Comparison of ENCODE assay signal across 17 mouse cellular contexts in genomic region chr2:154632203-154632780, GRCm38 (mm10). TPM values are rescaled to one million over a fixed set of nuclear protein-coding genes. Genes with fewer than 3 reads are reported as not detected.
DNase-seq lines count a peak whose midpoint lies in the region; ATAC-seq and TF ChIP-seq lines count a peak whose summit lies in the region.
"Had no signal": no experiment of that assay in that cellular context is flagged by ENCODE, and none has a peak within 500 bp of the region (broad histone marks: within the 10 kb centered on the region; RNA-seq: fewer than 3 reads in every experiment).

No protein-coding gene starts in this region.

- peaks cover 25% of the 10 kb centered on the region; the same call in 1 of the 2 replicates for H3K36me3 ChIP-seq in lung, embryonic 14.5 days (ENCODE audit: insufficient read depth)
- peaks cover 16% of the 10 kb centered on the region for H3K36me3 ChIP-seq in liver, embryonic 16.5 days (ENCODE audit: control insufficient read depth, insufficient read depth)
- H3K36me3 ChIP-seq in stomach, embryonic 16.5 days (ENCODE audit: control insufficient read depth, insufficient read depth, low read length), result no peaks in the 10 kb centered on the region

- H3K9ac ChIP-seq in lung, embryonic 14.5 days, result 0 out of 2 replicates have a peak overlapping the region, but pooled peaks have one; percentile 13
- peak overlapping the region; percentile 76 for H3K9ac ChIP-seq in liver, embryonic 16.5 days (ENCODE audit: low read depth, low read length)
- H3K9ac ChIP-seq in stomach, embryonic 16.5 days (ENCODE audit: low read length), result no peak overlapping the region
- H3K9ac ChIP-seq: limb, embryonic 13.5 days; neural tube, embryonic 12.5 days had no signal

- H3K9me3 ChIP-seq in lung, embryonic 14.5 days (ENCODE audit: low read depth, low read length), result no peaks in the 10 kb centered on the region
- H3K9me3 ChIP-seq in liver, embryonic 16.5 days (replicated peaks; ENCODE audit: control insufficient read depth, low read length), result no peaks in the 10 kb centered on the region
- no peaks in the 10 kb centered on the region for H3K9me3 ChIP-seq in stomach, embryonic 16.5 days (replicated peaks; ENCODE audit: control insufficient read depth, low read length)
- H3K9me3 ChIP-seq: limb, embryonic 13.5 days; neural tube, embryonic 12.5 days had no signal

- TF ChIP-seq CTCF in lung, embryonic 14.5 days (IDR thresholded peaks at IDR 0.05; ENCODE audit: low read depth), result no peak

- no peak; the same call in 1 of the 2 replicates for ATAC-seq in lung, embryonic 14.5 days (ENCODE audit: insufficient read depth)
- ATAC-seq in erythroid progenitor cell, adult 5-6 weeks (replicated peaks; ENCODE audit: low FRiP score, poor library complexity, severe bottlenecking), result peak; percentile 81
- ATAC-seq in liver, embryonic 16.5 days (ENCODE audit: low read depth), result peak; percentile 85
- ATAC-seq in stomach, embryonic 16.5 days (ENCODE audit: insufficient read depth, low FRiP score), result peak; percentile 42; the same call in 1 of the 2 replicates
- ATAC-seq: inflammation-experienced regulatory T-cells, adult 6 months; midbrain, embryonic 16.5 days had no signal

- 85% methylated on average over 16 of the region's 16 CpGs for WGBS in lung, embryonic 14.5 days
- 23% methylated on average over 16 of the region's 16 CpGs for WGBS in liver, embryonic 16.5 days (ENCODE audit: insufficient replicate concordance)
- 91% methylated on average over 16 of the region's 16 CpGs for WGBS in stomach, embryonic 16.5 days

- peak overlapping the region; percentile 7; the same call in 1 of the 2 replicates for H3K4me2 ChIP-seq in lung, embryonic 14.5 days
- peak overlapping the region; percentile 48 for H3K4me2 ChIP-seq in liver, embryonic 16.5 days (ENCODE audit: low read depth, low read length)
- no peak overlapping the region for H3K4me2 ChIP-seq in stomach, embryonic 16.5 days (ENCODE audit: low read depth, low read length)
- H3K4me2 ChIP-seq: limb, embryonic 13.5 days; neural tube, embryonic 12.5 days had no signal

- peak overlapping the region; percentile 16; the same call in 1 of the 2 replicates for H3K4me3 ChIP-seq in lung, embryonic 14.5 days (ENCODE audit: low read depth, low read length)
- peak overlapping the region; percentile 71 for H3K4me3 ChIP-seq in liver, embryonic 16.5 days (ENCODE audit: low read depth, low read length)
- H3K4me3 ChIP-seq in stomach, embryonic 16.5 days (replicated peaks; ENCODE audit: low read length), result no peak overlapping the region; the same call in 1 of the 2 replicates
- H3K4me3 ChIP-seq: limb, embryonic 13.5 days; neural tube, embryonic 12.5 days had no signal

- no peak for DNase-seq in lung, embryonic 14.5 days
- DNase-seq in lung, postnatal 25 days (ENCODE audit: low spot score), result no peak
- DNase-seq in cerebellum, adult 9-11 months, result no peak
- no peak for DNase-seq in lung, postnatal 4 days
- DNase-seq: cerebellum, adult 2 months; embryo, embryonic 11 days; heart, postnatal 4 days; kidney, postnatal 25 days; lung, postnatal 36 days; right cerebral cortex, postnatal 4 days had no signal

- H3K4me1 ChIP-seq in lung, embryonic 14.5 days (ENCODE audit: insufficient read depth), result no peaks in the 10 kb centered on the region
- H3K4me1 ChIP-seq in liver, embryonic 16.5 days (ENCODE audit: control insufficient read depth, low read depth, low read length), result peaks cover 37% of the 10 kb centered on the region
- H3K4me1 ChIP-seq in stomach, embryonic 16.5 days (ENCODE audit: control insufficient read depth, insufficient read depth, low read length), result no peaks in the 10 kb centered on the region
- H3K4me1 ChIP-seq: limb, embryonic 13.5 days; neural tube, embryonic 12.5 days had no signal

- peak overlapping the region; percentile 33; the same call in 1 of the 2 replicates for H3K27ac ChIP-seq in lung, embryonic 14.5 days (ENCODE audit: low read depth)
- peak overlapping the region; percentile 100 for H3K27ac ChIP-seq in liver, embryonic 16.5 days (ENCODE audit: low read length)
- H3K27ac ChIP-seq in stomach, embryonic 16.5 days (ENCODE audit: low read length), result no peak overlapping the region; the same call in 1 of the 2 replicates
- H3K27ac ChIP-seq: limb, embryonic 13.5 days; neural tube, embryonic 12.5 days had no signal

- H3K27me3 ChIP-seq in lung, embryonic 14.5 days (ENCODE audit: insufficient read depth, low read length), result no peaks in the 10 kb centered on the region
- H3K27me3 ChIP-seq in liver, embryonic 16.5 days (ENCODE audit: control insufficient read depth, insufficient read depth, low read depth, low read length), result no peaks in the 10 kb centered on the region
- H3K27me3 ChIP-seq in stomach, embryonic 16.5 days (ENCODE audit: control insufficient read depth, insufficient read depth, low read length), result no peaks in the 10 kb centered on the region
- H3K27me3 ChIP-seq: limb, embryonic 13.5 days; neural tube, embryonic 12.5 days had no signal

RNA-seq across cellular contexts. Expression of gene 4930519P11Rik, which starts 19.1 kb away (rescaled TPM):
- polyA plus RNA-seq in lung, embryonic 14.5 days (2014; fragmentation: Nextera tagmentation; extraction: Ambion mirVana), result 0.72 and 0.83 TPM in 2 replicates
- total RNA-seq in erythroid progenitor cell, adult 5-6 weeks (2015; ENCODE audit: low replicate concordance), result 11.5 TPM in 1 of 2 replicates, not detected in the other
- not detected in 2 replicates for total RNA-seq in erythroid progenitor cell, adult 5-6 weeks (2017; ENCODE audit: low replicate concordance)
- 0.19 and 0.20 TPM in 2 replicates for polyA plus RNA-seq in liver, embryonic 16.5 days (2015; fragmentation: Nextera tagmentation; extraction: Ambion mirVana)
- polyA plus RNA-seq in stomach, embryonic 16.5 days (2015; fragmentation: Nextera tagmentation; extraction: Ambion mirVana), result not detected in 2 replicates
- total RNA-seq: heart, postnatal 4 days had no signal
- polyA plus RNA-seq: cerebellum, adult 2 months; inflammation-experienced regulatory T-cells, adult 6 months had no signal

RNA-seq across cellular contexts. Expression of gene Zfp341, which starts 19.2 kb away (rescaled TPM):
- polyA plus RNA-seq in lung, embryonic 14.5 days (2014; fragmentation: Nextera tagmentation; extraction: Ambion mirVana), result 1.0 and 1.1 TPM in 2 replicates
- total RNA-seq in erythroid progenitor cell, adult 5-6 weeks (2015; ENCODE audit: low replicate concordance), result 3.2 and 3.8 TPM in 2 replicates
- 1.3 and 2.7 TPM in 2 replicates for total RNA-seq in erythroid progenitor cell, adult 5-6 weeks (2017; ENCODE audit: low replicate concordance)
- polyA plus RNA-seq in liver, embryonic 16.5 days (2015; fragmentation: Nextera tagmentation; extraction: Ambion mirVana), result 1.7 and 2.3 TPM in 2 replicates
- polyA plus RNA-seq in stomach, embryonic 16.5 days (2015; fragmentation: Nextera tagmentation; extraction: Ambion mirVana), result 0.34 and 0.59 TPM in 2 replicates

RNA-seq across cellular contexts. Expression of gene Chmp4b, which starts 19.2 kb away (rescaled TPM):
- polyA plus RNA-seq in lung, embryonic 14.5 days (2014; fragmentation: Nextera tagmentation; extraction: Ambion mirVana), result 14.9 and 15.0 TPM in 2 replicates
- 58.0 and 78.4 TPM in 2 replicates for total RNA-seq in erythroid progenitor cell, adult 5-6 weeks (2015; ENCODE audit: low replicate concordance)
- 45.3 and 70.0 TPM in 2 replicates for total RNA-seq in erythroid progenitor cell, adult 5-6 weeks (2017; ENCODE audit: low replicate concordance)
- polyA plus RNA-seq in liver, embryonic 16.5 days (2015; fragmentation: Nextera tagmentation; extraction: Ambion mirVana), result 9.9 and 10.3 TPM in 2 replicates
- polyA plus RNA-seq in stomach, embryonic 16.5 days (2015; fragmentation: Nextera tagmentation; extraction: Ambion mirVana), result 20.7 and 23.6 TPM in 2 replicates

RNA-seq across cellular contexts. Expression of gene Pxmp4, which starts 28.8 kb away (rescaled TPM):
- 24.1 and 25.9 TPM in 2 replicates for polyA plus RNA-seq in lung, embryonic 14.5 days (2014; fragmentation: Nextera tagmentation; extraction: Ambion mirVana)
- 15.5 and 22.7 TPM in 2 replicates for total RNA-seq in erythroid progenitor cell, adult 5-6 weeks (2015; ENCODE audit: low replicate concordance)
- 14.4 and 17.0 TPM in 2 replicates for total RNA-seq in erythroid progenitor cell, adult 5-6 weeks (2017; ENCODE audit: low replicate concordance)
- polyA plus RNA-seq in liver, embryonic 16.5 days (2015; fragmentation: Nextera tagmentation; extraction: Ambion mirVana), result 43.0 and 44.9 TPM in 2 replicates
- polyA plus RNA-seq in stomach, embryonic 16.5 days (2015; fragmentation: Nextera tagmentation; extraction: Ambion mirVana), result 32.4 and 35.1 TPM in 2 replicates
